Mouse (Mus musculus): ENCODE data around the gene Trpm5. TPM values are rescaled to one million over a fixed set of nuclear protein-coding genes. Genes with fewer than 3 reads are reported as not detected.

Trpm5 gene
- polyA plus RNA-seq, 1 experiment from 2014 or later: 1.1 TPM

GRCm38 (mm10) chr7:143068316-143068881, 26.0 kb downstream of the Trpm5 start:
- H3K36me3 ChIP-seq (ENCODE audit: control insufficient read depth, insufficient read depth): peaks cover 22% of the 10 kb centered on the region
- peak overlapping the region; percentile 59 for H3K9ac ChIP-seq (replicated peaks; ENCODE audit: low read depth, low read length)
- H3K4me1 ChIP-seq (replicated peaks; ENCODE audit: control insufficient read depth, insufficient read depth, low read length): peaks cover 24% of the 10 kb centered on the region
- H3K27ac ChIP-seq (ENCODE audit: low read length): peak overlapping the region; percentile 90
- WGBS: 49% methylated on average over 13 of the region's 13 CpGs
- H3K27me3 ChIP-seq (replicated peaks; ENCODE audit: control insufficient read depth, insufficient read depth, low read length): no peaks in the 10 kb centered on the region
- no peaks in the 10 kb centered on the region for H3K9me3 ChIP-seq (ENCODE audit: control insufficient read depth, low read length)
- H3K4me3 ChIP-seq (replicated peaks; ENCODE audit: low read length): peak overlapping the region; percentile 94
- no peak; the same call in 1 of the 2 replicates for ATAC-seq
- H3K4me2 ChIP-seq (ENCODE audit: low read length): peak overlapping the region; percentile 60

GRCm38 (mm10) chr7:143067897-143068296, 26.5 kb downstream of the Trpm5 start:
- peak overlapping the region; percentile 94; the same call in 1 of the 2 replicates for H3K4me3 ChIP-seq (replicated peaks; ENCODE audit: low read length)
- peak overlapping the region; percentile 60 for H3K4me2 ChIP-seq (ENCODE audit: low read length)
- no peak for ATAC-seq
- peak overlapping the region; percentile 90 for H3K27ac ChIP-seq (ENCODE audit: low read length)
- peaks cover 27% of the 10 kb centered on the region for H3K36me3 ChIP-seq (ENCODE audit: control insufficient read depth, insufficient read depth)
- peaks cover 24% of the 10 kb centered on the region for H3K4me1 ChIP-seq (replicated peaks; ENCODE audit: control insufficient read depth, insufficient read depth, low read length)
- no peaks in the 10 kb centered on the region for H3K27me3 ChIP-seq (replicated peaks; ENCODE audit: control insufficient read depth, insufficient read depth, low read length)
- no peaks in the 10 kb centered on the region for H3K9me3 ChIP-seq (ENCODE audit: control insufficient read depth, low read length)
- WGBS: 93% methylated on average over 3 of the region's 3 CpGs
- H3K9ac ChIP-seq (replicated peaks; ENCODE audit: low read depth, low read length): no peak overlapping the region

GRCm38 (mm10) chr7:143067469-143067868, 27.0 kb downstream of the Trpm5 start:
- Histone ChIP-seq H3K9me3 (ENCODE audit: control insufficient read depth, low read length) (no peaks in the 10 kb centered on the region), H3K4me2 (ENCODE audit: low read length) (no peak overlapping the region), H3K27ac (ENCODE audit: low read length) (no peak overlapping the region), H3K9ac (replicated peaks; ENCODE audit: low read depth, low read length) (no peak overlapping the region), H3K36me3 (ENCODE audit: control insufficient read depth, insufficient read depth) (peaks cover 28% of the 10 kb centered on the region), H3K4me3 (replicated peaks; ENCODE audit: low read length) (no peak overlapping the region), H3K27me3 (replicated peaks; ENCODE audit: control insufficient read depth, insufficient read depth, low read length) (no peaks in the 10 kb centered on the region), H3K4me1 (replicated peaks; ENCODE audit: control insufficient read depth, insufficient read depth, low read length) (peaks cover 24% of the 10 kb centered on the region)
- 61% methylated on average over 2 of the region's 2 CpGs for WGBS
- ATAC-seq: no peak

- Histone ChIP-seq H3K27me3 (replicated peaks; ENCODE audit: control insufficient read depth, insufficient read depth, low read length) (no peaks in the 10 kb centered on the region), H3K4me1 (replicated peaks; ENCODE audit: control insufficient read depth, insufficient read depth, low read length) (peaks cover 20% of the 10 kb centered on the region), H3K4me3 (replicated peaks; ENCODE audit: low read length) (no peak overlapping the region), H3K4me2 (ENCODE audit: low read length) (no peak overlapping the region), H3K9me3 (ENCODE audit: control insufficient read depth, low read length) (no peaks in the 10 kb centered on the region), H3K36me3 (ENCODE audit: control insufficient read depth, insufficient read depth) (peaks cover 28% of the 10 kb centered on the region), H3K9ac (replicated peaks; ENCODE audit: low read depth, low read length) (no peak overlapping the region), H3K27ac (ENCODE audit: low read length) (no peak overlapping the region)
- ATAC-seq: no peak
- 96% methylated on average over 2 of the region's 2 CpGs for whole genome bisulfite sequencing
Observed at GRCm38 (mm10) chr7:143065692-143066091, 28.8 kb downstream of the Trpm5 start.

GRCm38 (mm10) chr7:143064226-143064625, 30.2 kb downstream of the Trpm5 start:
- ATAC-seq: no peak
- 58% methylated on average over 6 of the region's 6 CpGs for WGBS
- no peaks in the 10 kb centered on the region for H3K9me3 ChIP-seq (ENCODE audit: control insufficient read depth, low read length)
- peaks cover 14% of the 10 kb centered on the region for H3K4me1 ChIP-seq (replicated peaks; ENCODE audit: control insufficient read depth, insufficient read depth, low read length)
- no peaks in the 10 kb centered on the region for H3K27me3 ChIP-seq (replicated peaks; ENCODE audit: control insufficient read depth, insufficient read depth, low read length)
- H3K4me3 ChIP-seq (replicated peaks; ENCODE audit: low read length): no peak overlapping the region
- no peak overlapping the region for H3K9ac ChIP-seq (replicated peaks; ENCODE audit: low read depth, low read length)
- peaks cover 28% of the 10 kb centered on the region for H3K36me3 ChIP-seq (ENCODE audit: control insufficient read depth, insufficient read depth)
- H3K27ac ChIP-seq (ENCODE audit: low read length): no peak overlapping the region
- H3K4me2 ChIP-seq (ENCODE audit: low read length): no peak overlapping the region

GRCm38 (mm10) chr7:143062704-143063103, 31.7 kb downstream of the Trpm5 start:
- H3K9me3 ChIP-seq (ENCODE audit: control insufficient read depth, low read length): no peaks in the 10 kb centered on the region
- H3K36me3 ChIP-seq (ENCODE audit: control insufficient read depth, insufficient read depth): peaks cover 26% of the 10 kb centered on the region
- no peaks in the 10 kb centered on the region for H3K27me3 ChIP-seq (replicated peaks; ENCODE audit: control insufficient read depth, insufficient read depth, low read length)
- peaks cover 12% of the 10 kb centered on the region for H3K4me1 ChIP-seq (replicated peaks; ENCODE audit: control insufficient read depth, insufficient read depth, low read length)
- no peak overlapping the region for H3K4me2 ChIP-seq (ENCODE audit: low read length)
- no peak overlapping the region for H3K27ac ChIP-seq (ENCODE audit: low read length)
- H3K4me3 ChIP-seq (replicated peaks; ENCODE audit: low read length): no peak overlapping the region
- ATAC-seq: no peak
- 83% methylated on average over 2 of the region's 2 CpGs for WGBS
- H3K9ac ChIP-seq (replicated peaks; ENCODE audit: low read depth, low read length): no peak overlapping the region

- no peaks in the 10 kb centered on the region for H3K27me3 ChIP-seq (replicated peaks; ENCODE audit: control insufficient read depth, insufficient read depth, low read length)
- no peak overlapping the region for H3K4me3 ChIP-seq (replicated peaks; ENCODE audit: low read length)
- peak overlapping the region; percentile 22; the same call in 1 of the 2 replicates for H3K9ac ChIP-seq (replicated peaks; ENCODE audit: low read depth, low read length)
- no peaks in the 10 kb centered on the region for H3K9me3 ChIP-seq (ENCODE audit: control insufficient read depth, low read length)
- peak overlapping the region; percentile 33; the same call in 1 of the 2 replicates for H3K27ac ChIP-seq (ENCODE audit: low read length)
- ATAC-seq: no peak
- 62% methylated on average over 5 of the region's 5 CpGs for WGBS
- H3K4me2 ChIP-seq (ENCODE audit: low read length): no peak overlapping the region
- peaks cover 12% of the 10 kb centered on the region; the same call in 1 of the 2 replicates for H3K36me3 ChIP-seq (ENCODE audit: control insufficient read depth, insufficient read depth)
- H3K4me1 ChIP-seq (replicated peaks; ENCODE audit: control insufficient read depth, insufficient read depth, low read length): peaks cover 29% of the 10 kb centered on the region
Observed at GRCm38 (mm10) chr7:143059202-143059870, 35.1 kb downstream of the Trpm5 start.

GRCm38 (mm10) chr7:143058221-143058697, 36.2 kb downstream of the Trpm5 start:
- no peak overlapping the region; the same call in 1 of the 2 replicates for H3K27ac ChIP-seq (ENCODE audit: low read length)

GRCm38 (mm10) chr7:143057667-143058220, 36.7 kb downstream of the Trpm5 start:
- no peak overlapping the region for H3K4me3 ChIP-seq (replicated peaks; ENCODE audit: low read length)
- WGBS: 87% methylated on average over 9 of the region's 9 CpGs
- no peak overlapping the region for H3K4me2 ChIP-seq (ENCODE audit: low read length)
- no peaks in the 10 kb centered on the region for H3K9me3 ChIP-seq (ENCODE audit: control insufficient read depth, low read length)
- no peaks in the 10 kb centered on the region for H3K27me3 ChIP-seq (replicated peaks; ENCODE audit: control insufficient read depth, insufficient read depth, low read length)
- no peak overlapping the region for H3K27ac ChIP-seq (ENCODE audit: low read length)
- ATAC-seq: no peak
- H3K36me3 ChIP-seq (ENCODE audit: control insufficient read depth, insufficient read depth): no peaks in the 10 kb centered on the region; the same call in 1 of the 2 replicates
- H3K4me1 ChIP-seq (replicated peaks; ENCODE audit: control insufficient read depth, insufficient read depth, low read length): peaks cover 38% of the 10 kb centered on the region
- H3K9ac ChIP-seq (replicated peaks; ENCODE audit: low read depth, low read length): no peak overlapping the region

More at GRCm38 (mm10) chr7:143058221-143058697, 36.2 kb downstream of the Trpm5 start:
- no peak overlapping the region for H3K4me3 ChIP-seq (replicated peaks; ENCODE audit: low read length)
- peaks cover 5% of the 10 kb centered on the region; the same call in 1 of the 2 replicates for H3K36me3 ChIP-seq (ENCODE audit: control insufficient read depth, insufficient read depth)
- ATAC-seq: no peak
- H3K4me2 ChIP-seq (ENCODE audit: low read length): no peak overlapping the region
- H3K4me1 ChIP-seq (replicated peaks; ENCODE audit: control insufficient read depth, insufficient read depth, low read length): peaks cover 38% of the 10 kb centered on the region
- no peaks in the 10 kb centered on the region for H3K27me3 ChIP-seq (replicated peaks; ENCODE audit: control insufficient read depth, insufficient read depth, low read length)
- WGBS: 81% methylated on average over 5 of the region's 5 CpGs
- no peaks in the 10 kb centered on the region for H3K9me3 ChIP-seq (ENCODE audit: control insufficient read depth, low read length)
- no peak overlapping the region for H3K9ac ChIP-seq (replicated peaks; ENCODE audit: low read depth, low read length)

Data from forebrain, embryonic 16.5 days (tissue).